Mouse (Mus musculus) urinary bladder, postnatal 36 days (tissue): ENCODE data around the gene Patj.
"Not testable (repeated sequence)": the region's sequence is repeated elsewhere in the genome, so short reads cannot be mapped to it uniquely, and the experiment has no call there.

ENCODE experiments used
- DNase-seq, 2 experiments: peaks; one replicate each; pipeline ENCODE4 v3.0.0; 2022; ENCODE audit warnings: low spot score in 2 of 2, mixed read lengths in 1 of 2

The Patj gene

GRCm38 (mm10) chr4:98567457-98567856 lies 171.9 kb downstream of the Patj start:
- peak in 1 of 2 experiments; percentile 11 for DNase-seq

- no peak for DNase-seq
Observed at GRCm38 (mm10) chr4:98569904-98570303, 174.3 kb downstream of the Patj start.

- DNase-seq = no peak
Observed at GRCm38 (mm10) chr4:98577275-98577674, 181.7 kb downstream of the Patj start.

GRCm38 (mm10) chr4:98577957-98578541 lies 182.5 kb downstream of the Patj start:
- DNase-seq = no peak

GRCm38 (mm10) chr4:98581456-98581855 lies 185.9 kb downstream of the Patj start:
- DNase-seq = no peak

GRCm38 (mm10) chr4:98584023-98584422 lies 188.4 kb downstream of the Patj start:
- DNase-seq = no peak

- DNase-seq = no peak
Observed at GRCm38 (mm10) chr4:98586303-98586702, 190.7 kb downstream of the Patj start.

- DNase-seq = no peak
Observed at GRCm38 (mm10) chr4:98587686-98588085, 192.1 kb downstream of the Patj start.

- DNase-seq = no peak
Observed at GRCm38 (mm10) chr4:98593961-98594360, 198.4 kb downstream of the Patj start.

GRCm38 (mm10) chr4:98598546-98598971 lies 203.0 kb downstream of the Patj start:
- DNase-seq = no peak

GRCm38 (mm10) chr4:98599358-98599757 lies 203.8 kb downstream of the Patj start:
- DNase-seq = no peak

- DNase-seq = no peak
Observed at GRCm38 (mm10) chr4:98603131-98603530, 207.5 kb downstream of the Patj start.

GRCm38 (mm10) chr4:98610501-98610900 lies 214.9 kb downstream of the Patj start:
- no peak for DNase-seq

GRCm38 (mm10) chr4:98614395-98614794 lies 218.8 kb downstream of the Patj start:
- DNase-seq = no peak

- no peak for DNase-seq
Observed at GRCm38 (mm10) chr4:98619199-98619598, 223.6 kb downstream of the Patj start.

- no peak for DNase-seq
Observed at GRCm38 (mm10) chr4:98620986-98621784, 225.6 kb downstream of the Patj start.

- DNase-seq = no peak
Observed at GRCm38 (mm10) chr4:98622180-98622579, 226.6 kb downstream of the Patj start.

- no peak for DNase-seq
Observed at GRCm38 (mm10) chr4:98622996-98623673, 227.6 kb downstream of the Patj start.

- DNase-seq = no peak
Observed at GRCm38 (mm10) chr4:98628286-98628685, 232.7 kb downstream of the Patj start.

- DNase-seq = not testable (repeated sequence)
Observed at GRCm38 (mm10) chr4:98629217-98629616, 233.6 kb downstream of the Patj start.

- DNase-seq = no peak
Observed at GRCm38 (mm10) chr4:98635140-98635837, 239.7 kb downstream of the Patj start.

GRCm38 (mm10) chr4:98638731-98639130 lies 243.1 kb downstream of the Patj start:
- no peak for DNase-seq
